Mouse (Mus musculus): Measurements from ENCODE around the gene Med16. TPM values are rescaled to one million over a fixed set of nuclear protein-coding genes. Genes with fewer than 3 reads are reported as not detected.

Gene Med16
- polyA plus RNA-seq, 1 experiment from 2014 or later = 58.7 TPM

DNA sequence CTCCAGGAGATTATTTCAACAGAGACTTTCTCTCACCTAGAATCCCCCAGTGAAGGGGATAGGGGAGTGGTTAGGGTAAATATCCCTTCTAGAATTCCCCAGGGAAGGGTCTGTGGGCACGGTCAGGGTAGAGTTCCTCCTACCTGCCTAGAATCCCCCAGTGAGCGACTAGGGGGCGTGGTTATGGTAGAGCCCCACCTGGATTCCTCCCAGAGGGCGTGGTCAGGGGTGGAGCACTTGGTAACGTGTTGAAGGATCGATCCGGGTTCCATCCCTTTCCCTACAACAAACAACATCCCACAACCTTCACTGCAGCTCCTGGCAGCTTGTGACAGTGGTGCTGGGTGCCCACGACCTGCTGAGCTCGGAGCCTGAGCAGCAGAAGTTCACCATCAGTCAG lies 28.0 kb downstream of the Med16 start:
- WGBS = 18% methylated on average over 9 of the region's 9 CpGs
- Histone ChIP-seq H3K4me1 (ENCODE audit: insufficient read depth) (peaks cover 8% of the 10 kb centered on the region; the same call in 1 of the 2 replicates), H3K36me3 (ENCODE audit: insufficient read depth) (no peaks in the 10 kb centered on the region), H3K27ac (ENCODE audit: low read depth) (no peak overlapping the region), H3K4me3 (ENCODE audit: low read depth, low read length) (0 out of 2 replicates have a peak overlapping the region, but pooled peaks have one; percentile 2), H3K4me2 (peak overlapping the region; percentile 19; the same call in 1 of the 2 replicates), H3K9me3 (ENCODE audit: low read depth, low read length) (no peaks in the 10 kb centered on the region), H3K9ac (no peak overlapping the region), H3K27me3 (ENCODE audit: insufficient read depth, low read length) (0 out of 2 replicates have a peak, but pooled peaks cover 7% of the 10 kb centered on the region)
- ATAC-seq (ENCODE audit: insufficient read depth) (no peak), DNase-seq (peak; percentile 40)
- TF ChIP-seq CTCF (IDR thresholded peaks at IDR 0.05; ENCODE audit: low read depth) = no peak

DNA sequence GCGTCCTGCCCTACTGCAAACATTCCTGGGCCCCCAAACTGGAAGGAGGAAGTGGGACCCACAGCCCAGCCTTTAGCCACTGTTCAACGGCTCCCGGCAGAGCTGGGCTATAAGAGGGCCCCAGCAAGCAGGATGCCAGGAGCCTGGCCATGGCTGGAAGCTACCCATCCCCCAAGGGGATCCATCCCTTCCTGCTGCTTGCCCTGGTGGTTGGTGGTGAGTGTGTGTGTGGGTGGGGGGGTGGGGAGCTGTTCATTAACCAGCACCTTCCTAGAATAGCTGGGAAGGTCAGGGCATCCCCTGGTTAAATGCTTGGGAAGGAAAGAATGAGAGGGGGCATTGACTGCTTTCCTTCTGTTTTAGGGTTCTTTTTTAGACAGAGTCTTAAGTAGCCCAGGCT lies 29.2 kb downstream of the Med16 start:
- Histone ChIP-seq H3K36me3 (ENCODE audit: insufficient read depth) (no peaks in the 10 kb centered on the region), H3K4me1 (ENCODE audit: insufficient read depth) (peaks cover 8% of the 10 kb centered on the region; the same call in 1 of the 2 replicates), H3K27ac (ENCODE audit: low read depth) (no peak overlapping the region), H3K9me3 (ENCODE audit: low read depth, low read length) (no peaks in the 10 kb centered on the region), H3K4me2 (no peak overlapping the region), H3K27me3 (ENCODE audit: insufficient read depth, low read length) (0 out of 2 replicates have a peak, but pooled peaks cover 7% of the 10 kb centered on the region), H3K9ac (no peak overlapping the region), H3K4me3 (ENCODE audit: low read depth, low read length) (no peak overlapping the region)
- no peak for TF ChIP-seq CTCF (IDR thresholded peaks at IDR 0.05; ENCODE audit: low read depth)
- ATAC-seq (ENCODE audit: insufficient read depth) = no peak
- no peak for DNase-seq
- 19% methylated on average over 3 of the region's 3 CpGs for WGBS

DNA sequence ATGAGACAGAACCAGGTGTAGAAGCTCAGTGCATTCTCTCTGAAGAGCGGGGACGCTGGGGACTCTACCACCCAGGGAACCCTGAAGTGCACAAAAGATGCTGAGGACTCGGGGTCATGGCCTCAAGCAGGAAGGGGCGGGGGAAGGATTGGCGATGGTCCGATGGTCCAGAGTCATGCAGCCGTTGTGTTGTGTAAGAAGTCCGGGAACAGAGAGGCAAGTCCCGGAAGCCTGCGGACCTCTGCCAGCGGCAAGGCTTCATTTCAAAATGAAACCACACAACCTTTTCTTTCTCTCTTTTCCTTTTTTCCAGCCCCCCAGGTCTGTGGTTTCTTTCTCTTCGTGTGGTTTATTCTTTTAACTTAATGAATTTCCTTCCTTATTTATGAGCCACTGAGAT lies 31.0 kb downstream of the Med16 start:
- no peak overlapping the region for H3K4me3 ChIP-seq (ENCODE audit: low read depth, low read length)

DNA sequence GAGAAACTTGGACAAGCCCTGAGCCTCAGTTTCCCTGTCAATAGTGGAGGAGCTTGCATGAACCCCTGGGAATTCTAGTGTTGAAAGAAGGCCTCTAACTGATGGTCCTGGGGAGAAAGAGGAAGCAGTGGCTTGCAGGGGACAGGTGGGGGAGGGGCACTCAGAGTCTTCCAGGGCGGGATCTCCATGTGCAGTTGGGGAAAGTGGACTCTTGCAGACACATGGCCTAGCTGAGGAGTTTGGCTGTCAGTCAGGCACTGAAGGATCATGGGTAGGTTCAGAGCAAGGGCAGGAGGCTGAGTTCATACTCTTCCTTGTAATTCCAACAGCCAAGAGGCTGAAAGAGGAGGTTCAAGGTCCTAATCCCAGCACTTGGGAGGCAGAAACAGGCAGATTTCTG lies 31.5 kb downstream of the Med16 start:
- TF ChIP-seq CTCF (IDR thresholded peaks at IDR 0.05; ENCODE audit: low read depth) = no peak
- H3K4me1 ChIP-seq (ENCODE audit: insufficient read depth) = peaks cover 4% of the 10 kb centered on the region
- H3K27me3 ChIP-seq (ENCODE audit: insufficient read depth, low read length) = no peaks in the 10 kb centered on the region
- no peaks in the 10 kb centered on the region for H3K36me3 ChIP-seq (ENCODE audit: insufficient read depth)
- no peak for DNase-seq
- 23% methylated on average over 1 of the region's 1 CpGs for WGBS
- no peaks in the 10 kb centered on the region for H3K9me3 ChIP-seq (ENCODE audit: low read depth, low read length)
- no peak overlapping the region for H3K27ac ChIP-seq (ENCODE audit: low read depth)
- no peak overlapping the region for H3K4me3 ChIP-seq (ENCODE audit: low read depth, low read length)
- no peak for ATAC-seq (ENCODE audit: insufficient read depth)
- no peak overlapping the region for H3K9ac ChIP-seq
- H3K4me2 ChIP-seq = no peak overlapping the region

More for the DNA sequence above, 31.0 kb downstream of the Med16 start:
- Histone ChIP-seq H3K9me3 (ENCODE audit: low read depth, low read length) (no peaks in the 10 kb centered on the region), H3K4me1 (ENCODE audit: insufficient read depth) (peaks cover 8% of the 10 kb centered on the region), H3K27me3 (ENCODE audit: insufficient read depth, low read length) (0 out of 2 replicates have a peak, but pooled peaks cover under 1% of the 10 kb centered on the region), H3K27ac (ENCODE audit: low read depth) (no peak overlapping the region), H3K36me3 (ENCODE audit: insufficient read depth) (no peaks in the 10 kb centered on the region), H3K9ac (no peak overlapping the region), H3K4me2 (no peak overlapping the region)
- WGBS = 48% methylated on average over 12 of the region's 12 CpGs
- DNase-seq (no peak), ATAC-seq (ENCODE audit: insufficient read depth) (no peak)
- no peak for TF ChIP-seq CTCF (IDR thresholded peaks at IDR 0.05; ENCODE audit: low read depth)

DNA sequence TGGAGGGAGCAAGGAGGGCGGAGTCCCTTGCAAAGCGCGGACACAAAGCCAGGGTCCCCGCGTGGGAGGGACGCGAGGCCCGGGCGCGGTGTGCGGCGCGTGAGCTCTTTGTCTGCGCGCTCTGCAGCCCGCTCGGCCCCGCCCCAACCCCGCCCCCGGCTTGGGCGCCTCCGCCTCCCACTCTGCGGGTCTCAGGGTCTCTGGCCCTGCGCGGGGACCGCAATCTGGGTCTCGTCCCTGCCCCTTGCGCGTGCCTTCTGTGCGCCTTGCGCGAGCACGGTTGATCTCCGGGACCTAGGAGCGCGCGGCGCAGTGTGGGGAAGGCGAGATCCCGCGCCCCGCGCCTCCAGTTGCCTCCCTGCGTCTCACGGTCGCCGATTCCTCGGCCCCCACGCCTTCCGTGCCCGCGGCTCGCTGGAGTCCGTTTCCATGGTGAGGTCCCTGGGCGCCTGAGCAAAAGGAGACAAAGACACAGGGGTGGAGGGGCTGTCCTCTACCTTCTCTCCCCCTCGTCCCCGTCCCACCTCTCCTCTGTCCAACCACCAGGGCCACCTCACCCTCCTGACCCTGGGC lies 34.3 kb downstream of the Med16 start, which contains the start of the genes Prtn3 and Plppr3:
Gene Prtn3 (plus strand): TSS at position 187 of the 573 bp plus-strand sequence.
Gene Plppr3 (minus strand): TSS at position 345 of the 573 bp plus-strand sequence.
- DNase-seq (peak; percentile 74), ATAC-seq (ENCODE audit: insufficient read depth) (peak; percentile 88)
- H3K4me1 ChIP-seq (ENCODE audit: insufficient read depth) = no peaks in the 10 kb centered on the region; the same call in 1 of the 2 replicates
- TF ChIP-seq CTCF (IDR thresholded peaks at IDR 0.05; ENCODE audit: low read depth) = no peak
- H3K9ac ChIP-seq = peak within 1 kb of the TSS; percentile 79
- peak within 1 kb of the TSS; percentile 72 for H3K4me3 ChIP-seq (ENCODE audit: low read depth, low read length)
- H3K36me3 ChIP-seq (ENCODE audit: insufficient read depth) = no peaks in the 10 kb centered on the region
- peak within 1 kb of the TSS; percentile 37; the same call in 1 of the 2 replicates for H3K27ac ChIP-seq (ENCODE audit: low read depth)
- H3K4me2 ChIP-seq = peak within 1 kb of the TSS; percentile 97
- no peaks in the 10 kb centered on the region for H3K9me3 ChIP-seq (ENCODE audit: low read depth, low read length)
- H3K27me3 ChIP-seq (ENCODE audit: insufficient read depth, low read length) = no peaks in the 10 kb centered on the region
- WGBS = 1% methylated on average over 53 of the region's 57 CpGs

DNA sequence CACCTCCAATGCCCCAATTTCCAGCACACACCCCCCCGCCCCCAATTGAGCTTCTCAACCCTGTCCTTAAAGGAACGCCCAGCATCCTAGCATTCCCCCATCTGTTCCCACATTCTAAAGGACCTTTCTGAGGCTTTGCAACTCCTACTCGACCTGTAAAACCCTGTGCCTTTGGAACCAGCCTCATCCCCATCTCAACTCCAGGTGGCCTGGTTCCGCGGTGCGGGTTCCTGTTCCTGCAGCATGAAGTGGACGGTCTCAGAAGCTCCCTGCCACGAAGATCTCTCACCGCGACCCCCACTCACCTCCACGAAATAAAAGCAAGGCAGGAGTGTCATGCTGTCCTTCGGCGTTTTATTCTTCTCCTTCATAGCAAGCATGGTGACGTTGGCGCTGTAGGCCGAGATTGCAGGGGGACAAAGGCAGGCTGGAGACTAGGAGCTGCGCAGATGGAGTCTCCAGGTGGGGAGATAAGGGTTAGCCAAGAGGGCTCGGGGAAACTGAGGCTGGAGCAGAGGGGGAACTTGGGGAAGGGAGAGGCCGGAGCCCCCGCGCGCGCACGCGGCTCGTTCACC lies 34.9 kb downstream of the Med16 start:
- Histone ChIP-seq H3K9me3 (ENCODE audit: low read depth, low read length) (no peaks in the 10 kb centered on the region), H3K4me3 (ENCODE audit: low read depth, low read length) (peak overlapping the region; percentile 72), H3K36me3 (ENCODE audit: insufficient read depth) (no peaks in the 10 kb centered on the region), H3K4me1 (ENCODE audit: insufficient read depth) (no peaks in the 10 kb centered on the region; the same call in 1 of the 2 replicates), H3K27me3 (ENCODE audit: insufficient read depth, low read length) (no peaks in the 10 kb centered on the region), H3K9ac (peak overlapping the region; percentile 79), H3K27ac (ENCODE audit: low read depth) (peak overlapping the region; percentile 37; the same call in 1 of the 2 replicates), H3K4me2 (peak overlapping the region; percentile 97)
- WGBS = 1% methylated on average over 26 of the region's 26 CpGs
- no peak for TF ChIP-seq CTCF (IDR thresholded peaks at IDR 0.05; ENCODE audit: low read depth)
- ATAC-seq (ENCODE audit: insufficient read depth) (no peak; the same call in 1 of the 2 replicates), DNase-seq (peak; percentile 36)

DNA sequence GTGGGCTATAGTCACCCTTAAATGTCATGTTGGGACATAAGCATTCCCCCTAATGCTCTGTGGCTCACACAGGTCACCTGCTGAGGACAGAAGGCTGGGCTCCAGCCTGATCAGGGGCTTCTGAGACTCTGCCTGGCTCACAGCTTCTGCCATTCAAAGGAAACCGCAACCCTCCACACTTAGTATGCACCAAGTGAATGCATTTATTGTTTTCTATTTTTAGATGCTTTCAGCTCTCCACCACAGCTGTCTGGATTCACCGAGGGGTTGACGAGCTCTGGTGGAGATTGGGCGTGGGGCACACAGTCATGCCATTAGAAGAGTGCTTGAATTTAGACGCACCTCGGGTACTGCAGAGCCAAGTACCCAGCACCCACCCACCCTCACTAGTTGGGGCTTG lies 35.4 kb downstream of the Med16 start:
- H3K36me3 ChIP-seq (ENCODE audit: insufficient read depth) = no peaks in the 10 kb centered on the region
- WGBS = 7% methylated on average over 6 of the region's 6 CpGs
- no peaks in the 10 kb centered on the region; the same call in 1 of the 2 replicates for H3K4me1 ChIP-seq (ENCODE audit: insufficient read depth)

More for the DNA sequence above, 35.4 kb downstream of the Med16 start:
- no peak overlapping the region; the same call in 1 of the 2 replicates for H3K27ac ChIP-seq (ENCODE audit: low read depth)
- peak overlapping the region; percentile 72 for H3K4me3 ChIP-seq (ENCODE audit: low read depth, low read length)
- H3K4me2 ChIP-seq = peak overlapping the region; percentile 97
- H3K9ac ChIP-seq = peak overlapping the region; percentile 79
- H3K27me3 ChIP-seq (ENCODE audit: insufficient read depth, low read length) = no peaks in the 10 kb centered on the region
- ATAC-seq (ENCODE audit: insufficient read depth) = no peak
- TF ChIP-seq CTCF (IDR thresholded peaks at IDR 0.05; ENCODE audit: low read depth) = no peak
- no peak for DNase-seq
- no peaks in the 10 kb centered on the region for H3K9me3 ChIP-seq (ENCODE audit: low read depth, low read length)

Measured in lung, embryonic 14.5 days (tissue).